Mouse (Mus musculus) ES-E14 (cell line): Measurements from ENCODE around the gene Gm10197. TPM values are rescaled to one million over a fixed set of nuclear protein-coding genes. Genes with fewer than 3 reads are reported as not detected.

Source experiments
- DNase-seq: peaks from one replicate; pipeline ENCODE4 v3.0.0-alpha.2; 2013; ENCODE audit warnings: low read depth, low spot score
- H3K27ac ChIP-seq: 2 replicates; pipeline ENCODE4 v1.5.1; 2012; ENCODE audit warnings: low read depth, mild to moderate bottlenecking, low read length, moderate library complexity, mixed read lengths; ENCODE audit not compliant: poor library complexity, insufficient read depth, severe bottlenecking
- H3K36me3 ChIP-seq: 2 replicates; pipeline ENCODE4 v1.6.1; 2012; ENCODE audit warnings: mild to moderate bottlenecking, low read length, moderate library complexity, mixed read lengths; ENCODE audit not compliant: control insufficient read depth, poor library complexity, insufficient read depth, severe bottlenecking
- H3K4me1 ChIP-seq, 2 experiments: fragments of 150-350 bp in 1 of 2; sonication (generic) in 1 of 2; 2 replicates each; pipeline ENCODE4 v1.6.1; 2012; ENCODE audit warnings: low read length in 2 of 2, mild to moderate bottlenecking in 1 of 2, mixed read lengths in 1 of 2; ENCODE audit not compliant: control insufficient read depth in 2 of 2, insufficient read depth in 2 of 2, poor library complexity in 1 of 2
- H3K4me3 ChIP-seq, 2 experiments: fragments of 150-350 bp in 1 of 2; sonication (generic) in 1 of 2; 2 replicates each; pipeline ENCODE4 v1.5.1; 2012; ENCODE audit warnings: low read length in 2 of 2, low read depth in 1 of 2, mild to moderate bottlenecking in 1 of 2, mixed read lengths in 1 of 2; ENCODE audit not compliant: insufficient read depth in 1 of 2, poor library complexity in 1 of 2, severe bottlenecking in 1 of 2
- H3K9ac ChIP-seq: 2 replicates; pipeline ENCODE4 v1.6.1; 2012; ENCODE audit warnings: low read depth, mild to moderate bottlenecking, low read length, mixed read lengths; ENCODE audit not compliant: poor library complexity, insufficient read depth, severe bottlenecking
- H3K9me3 ChIP-seq: fragments of 150-350 bp; sonication (generic); 2 replicates; pipeline ENCODE4 v1.6.1; 2012; ENCODE audit warnings: low read depth, mild to moderate bottlenecking, low read length; ENCODE audit not compliant: control insufficient read depth, insufficient read depth
- CHD2 ChIP-seq: IDR thresholded peaks from 2 replicates; pipeline ENCODE4 v1.6.1; 2014; ENCODE audit warnings: mild to moderate bottlenecking, low read depth, low read length, inconsistent platforms
- HCFC1 ChIP-seq: IDR thresholded peaks from 2 replicates; pipeline ENCODE4 v1.6.1; 2012; ENCODE audit warnings: low read length, inconsistent platforms, borderline replicate concordance; ENCODE audit not compliant: insufficient read depth
- MAFK ChIP-seq: IDR thresholded peaks from 2 replicates; pipeline ENCODE4 v1.6.1; 2014; ENCODE audit warnings: mild to moderate bottlenecking, low read depth, low read length, inconsistent platforms; ENCODE audit not compliant: insufficient read depth
- ZC3H11A ChIP-seq: IDR thresholded peaks from 2 replicates; pipeline ENCODE4 v1.6.1; 2012; ENCODE audit warnings: low read depth, mild to moderate bottlenecking, inconsistent platforms, low read length, borderline replicate concordance
- ZNF384 ChIP-seq: IDR thresholded peaks from 2 replicates; pipeline ENCODE4 v1.6.1; 2012; ENCODE audit warnings: low read depth, low read length, inconsistent platforms
- in situ Hi-C, 2 experiments: fragments of 600-800 bp; cut with MboI; formaldehyde crosslinking; loops; one replicate each; pipeline ENCODE4 v1.15.1; 2025; ENCODE audit warnings: low sequenced_read_pairs in 2 of 2, inconsistent platforms in 1 of 2; ENCODE audit not compliant: unreplicated experiment in 2 of 2
- total RNA-seq: library from RNA; depleted of rRNA; stranded (reverse); fragments of 300-350 nt; gene quantifications from 2 replicates; pipeline ENCODE4 v1.2.3, GENCODE M21; 2012

Gene Gm10197
- total RNA-seq, 1 experiment = not detected

DNA sequence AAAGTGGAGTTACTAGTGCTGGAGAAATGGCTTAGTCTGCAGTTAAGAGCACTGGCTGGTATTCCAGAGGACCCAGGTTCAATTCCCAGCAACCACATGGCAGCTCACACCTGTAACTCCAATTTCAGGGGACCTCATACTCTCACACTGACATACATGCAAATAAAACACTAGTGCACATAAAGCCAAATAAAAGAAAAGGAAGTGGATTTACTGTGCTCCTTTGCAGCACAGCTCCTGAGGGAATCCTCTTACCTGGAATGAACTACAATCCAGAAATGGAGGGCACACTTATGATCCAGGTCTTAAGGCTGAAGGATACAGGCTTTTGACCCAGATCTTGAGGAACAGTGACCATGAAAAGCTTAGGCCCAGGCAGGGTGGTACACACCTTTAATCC, 22.1 kb upstream of the Gm10197 start:
- H3K36me3 ChIP-seq = peaks cover 2% of the 10 kb centered on the region; the same call in 1 of the 2 replicates
- in situ Hi-C loops = loop anchor here in 1 of 2 experiments (10.0 kb wide), 1 partner anchor 181 kb away; no protein-coding TSS in a partner anchor
- peak overlapping the region; percentile 57; the same call in 1 of the 2 replicates for H3K9ac ChIP-seq
- H3K27ac ChIP-seq = peak overlapping the region; percentile 63; the same call in 1 of the 2 replicates
- peaks cover 6 to 15% of the 10 kb centered on the region in 2 experiments for H3K4me1 ChIP-seq
- DNase-seq = no peak
- H3K9me3 ChIP-seq = no peaks in the 10 kb centered on the region
- no peak for TF ChIP-seq MAFK
- TF ChIP-seq CHD2 = no peak
- no peak for TF ChIP-seq HCFC1
- TF ChIP-seq ZNF384 = no peak
- TF ChIP-seq ZC3H11A = no peak
- no peak overlapping the region; a peak in 1 of 4 replicates for H3K4me3 ChIP-seq

GRCm38 (mm10) chr19:53392781-53393343, 21.3 kb upstream of the Gm10197 start:
- 0 out of 4 replicates have a peak overlapping the region, but pooled peaks of 1 of the 2 experiments have one; percentile 3 for H3K4me3 ChIP-seq
- no peaks in the 10 kb centered on the region for H3K9me3 ChIP-seq
- peaks cover 5 to 15% of the 10 kb centered on the region in 2 experiments for H3K4me1 ChIP-seq
- in situ Hi-C loops = loop anchor here in 1 of 2 experiments (10.0 kb wide), 1 partner anchor 182 kb away; no protein-coding TSS in a partner anchor
- peak; percentile 40 for DNase-seq
- no peak for TF ChIP-seq MAFK
- TF ChIP-seq CHD2 = no peak
- no peak for TF ChIP-seq HCFC1
- no peak for TF ChIP-seq ZNF384
- no peak for TF ChIP-seq ZC3H11A
- peaks cover 6% of the 10 kb centered on the region for H3K36me3 ChIP-seq
- peak overlapping the region; percentile 63; the same call in 1 of the 2 replicates for H3K27ac ChIP-seq
- peak overlapping the region; percentile 57; the same call in 1 of the 2 replicates for H3K9ac ChIP-seq

GRCm38 (mm10) chr19:53391787-53392186, 20.2 kb upstream of the Gm10197 start:
- in situ Hi-C loops = loop anchor here in 1 of 2 experiments (10.0 kb wide), 1 partner anchor 183 kb away; no protein-coding TSS in a partner anchor
- H3K27ac ChIP-seq = peak overlapping the region; percentile 81; the same call in 1 of the 2 replicates
- no peak for DNase-seq

GRCm38 (mm10) chr19:53391386-53391785, 19.8 kb upstream of the Gm10197 start:
- DNase-seq = no peak
- peak overlapping the region; percentile 92 for H3K9ac ChIP-seq
- H3K36me3 ChIP-seq = peaks cover 16% of the 10 kb centered on the region
- in situ Hi-C loops = loop anchor here in 1 of 2 experiments (10.0 kb wide), 1 partner anchor 183 kb away; no protein-coding TSS in a partner anchor
- H3K9me3 ChIP-seq = no peaks in the 10 kb centered on the region
- peaks cover 2 to 12% of the 10 kb centered on the region in 2 experiments; a peak in 3 of 4 replicates for H3K4me1 ChIP-seq
- H3K27ac ChIP-seq = peak overlapping the region; percentile 81
- peak overlapping the region; percentile 84 to 85 for H3K4me3 ChIP-seq
- TF ChIP-seq ZNF384 = no peak
- no peak for TF ChIP-seq CHD2
- no peak for TF ChIP-seq HCFC1
- no peak for TF ChIP-seq MAFK
- TF ChIP-seq ZC3H11A = no peak

More at GRCm38 (mm10) chr19:53391787-53392186, 20.2 kb upstream of the Gm10197 start:
- peaks cover 2 to 12% of the 10 kb centered on the region in 2 experiments; a peak in 3 of 4 replicates for H3K4me1 ChIP-seq
- H3K9ac ChIP-seq = peak overlapping the region; percentile 92
- TF ChIP-seq ZNF384 (no peak), CHD2 (no peak), ZC3H11A (no peak), MAFK (no peak), HCFC1 (no peak)
- H3K4me3 ChIP-seq = peak overlapping the region; percentile 84 to 85
- no peaks in the 10 kb centered on the region for H3K9me3 ChIP-seq
- H3K36me3 ChIP-seq = peaks cover 15% of the 10 kb centered on the region
